ENCODE assay signal across 8 mouse cellular contexts in the genomic region with DNA sequence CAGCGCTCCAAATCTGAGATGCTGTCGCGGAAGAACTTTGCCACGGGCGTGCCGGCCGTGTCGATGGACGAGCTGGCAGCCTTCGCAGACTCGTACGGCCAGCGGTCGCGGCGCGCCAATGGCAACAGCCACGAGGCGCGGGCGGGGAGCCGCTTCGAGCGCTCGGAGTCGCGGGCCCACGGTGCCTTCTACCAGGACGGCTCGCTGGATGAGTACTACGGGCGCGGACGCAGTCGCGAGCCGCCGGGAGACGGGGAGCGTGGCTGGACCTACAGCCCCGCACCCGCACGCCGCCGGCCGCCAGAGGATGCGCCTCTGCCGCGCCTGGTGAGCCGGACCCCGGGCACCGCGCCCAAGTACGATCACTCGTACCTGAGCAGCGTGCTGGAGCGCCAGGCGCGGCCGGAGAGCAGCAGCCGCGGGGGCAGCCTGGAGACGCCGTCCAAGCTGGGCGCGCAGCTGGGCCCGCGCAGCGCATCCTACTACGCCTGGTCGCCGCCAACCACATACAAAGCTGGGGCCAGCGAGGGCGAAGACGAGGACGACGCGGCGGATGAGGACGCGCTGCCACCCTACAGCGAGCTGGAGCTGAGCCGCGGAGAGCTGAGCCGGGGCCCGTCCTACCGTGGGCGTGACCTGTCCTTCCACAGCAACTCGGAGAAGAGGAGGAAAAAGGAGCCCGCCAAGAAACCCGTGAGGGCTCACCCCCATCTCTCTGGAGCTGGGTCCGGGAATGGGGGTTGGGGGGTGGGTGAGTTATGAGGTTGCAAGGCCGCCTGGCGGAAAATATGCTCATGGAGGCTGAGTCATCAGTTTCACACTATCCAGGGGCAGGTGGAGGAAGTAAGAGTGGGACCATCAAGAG. TPM values are rescaled to one million over a fixed set of nuclear protein-coding genes. Genes with fewer than 3 reads are reported as not detected.
DNase-seq lines count a peak whose midpoint lies in the region; ATAC-seq lines count a peak whose summit lies in the region.

No protein-coding gene starts in this region.

- 0 out of 2 replicates have a peak, but pooled peaks have one; percentile 18 for ATAC-seq in limb, embryonic 15.5 days (ENCODE audit: insufficient number of reproducible peaks, low FRiP score, low TSS enrichment, low read depth)
- ATAC-seq in midbrain, embryonic 16.5 days = peak; percentile 84

- H3K4me2 ChIP-seq in limb, embryonic 15.5 days = peak overlapping the region; percentile 98
- H3K4me2 ChIP-seq in midbrain, embryonic 16.5 days (ENCODE audit: low read length) = peak overlapping the region; percentile 89

- WGBS in limb, embryonic 15.5 days = under 1% methylated on average over 85 of the region's 94 CpGs
- 2% methylated on average over 94 of the region's 94 CpGs for WGBS in midbrain, embryonic 16.5 days

- H3K9ac ChIP-seq in limb, embryonic 15.5 days = 0 out of 2 replicates have a peak overlapping the region, but pooled peaks have one; percentile 23
- peak overlapping the region; percentile 77 for H3K9ac ChIP-seq in midbrain, embryonic 16.5 days (ENCODE audit: low read depth, low read length)

- no peak overlapping the region for H3K27ac ChIP-seq in limb, embryonic 15.5 days
- peak overlapping the region; percentile 70 for H3K27ac ChIP-seq in midbrain, embryonic 16.5 days (ENCODE audit: low read length)

- peak overlapping the region; percentile 53 for H3K4me3 ChIP-seq in limb, embryonic 15.5 days
- H3K4me3 ChIP-seq in midbrain, embryonic 16.5 days (ENCODE audit: low read depth, low read length) = peak overlapping the region; percentile 56

- intact Hi-C loops in heart, postnatal 10 days (cut with DNase I) = no loop called here

- peak; percentile 9 for DNase-seq in ovary, postnatal 10 days (ENCODE audit: low spot score)
- DNase-seq in ovary, adult 18-20 months (ENCODE audit: low spot score) = no peak
- DNase-seq in embryo, embryonic 10.5 days (ENCODE audit: low spot score) = peak; percentile 69
- DNase-seq in heart, postnatal 10 days = peak; percentile 17 to 26
- DNase-seq in T-cell, adult 2 months (ENCODE audit: low spot score) = no peak
- DNase-seq in thymus, postnatal 0 days (ENCODE audit: low spot score) = no peak

- no peaks in the 10 kb centered on the region for H3K36me3 ChIP-seq in limb, embryonic 15.5 days
- H3K36me3 ChIP-seq in midbrain, embryonic 16.5 days (ENCODE audit: control insufficient read depth, insufficient read depth, low read length) = no peaks in the 10 kb centered on the region

- peaks cover 38% of the 10 kb centered on the region for H3K27me3 ChIP-seq in limb, embryonic 15.5 days
- H3K27me3 ChIP-seq in midbrain, embryonic 16.5 days (ENCODE audit: control insufficient read depth, insufficient read depth, low read depth, low read length) = no peaks in the 10 kb centered on the region

- H3K9me3 ChIP-seq in limb, embryonic 15.5 days = no peaks in the 10 kb centered on the region
- no peaks in the 10 kb centered on the region for H3K9me3 ChIP-seq in midbrain, embryonic 16.5 days (replicated peaks; ENCODE audit: control insufficient read depth, low read length, poor library complexity, severe bottlenecking)

- H3K4me1 ChIP-seq in limb, embryonic 15.5 days = peaks cover 12% of the 10 kb centered on the region; the same call in 1 of the 2 replicates
- H3K4me1 ChIP-seq in midbrain, embryonic 16.5 days (ENCODE audit: control insufficient read depth, insufficient read depth, low read length) = peaks cover 9% of the 10 kb centered on the region; the same call in 1 of the 2 replicates

RNA-seq across cellular contexts. Expression of a gene that starts 55.1 kb away (rescaled TPM):
- 1 to 10 TPM; 3.8 to 4.6 TPM for total RNA-seq in heart, postnatal 10 days (2021)
- 0.24 and 0.30 TPM in 2 replicates for polyA plus RNA-seq in limb, embryonic 15.5 days (2015; fragmentation: Nextera tagmentation; extraction: Ambion mirVana)
- 4.0 and 4.5 TPM in 2 replicates for polyA plus RNA-seq in midbrain, embryonic 16.5 days (2015; fragmentation: Nextera tagmentation; extraction: Ambion mirVana)
- 0.08 and 0.12 TPM in 2 replicates for polyA plus RNA-seq in thymus, postnatal 0 days (2015; fragmentation: Nextera tagmentation; extraction: Ambion mirVana)

Comparison
In these comparisons a context has a peak if more than half of its experiments do, and no peak if none do; other contexts are left out.
1. DNase-seq: peak in ovary, postnatal 10 days (single experiment), embryo, embryonic 10.5 days (single experiment) and heart, postnatal 10 days (2 of 2); none in ovary, adult 18-20 months (single experiment), T-cell, adult 2 months (single experiment) and thymus, postnatal 0 days (single experiment).